Mouse (Mus musculus) myocyte (in vitro differentiated cells): ENCODE results near the gene Hpn.

Experiments used
- CEBPB ChIP-seq: IDR thresholded peaks from 2 replicates; pipeline ENCODE4 v1.6.1; 2011; ENCODE audit warnings: mild to moderate bottlenecking, moderate library complexity; ENCODE audit not compliant: poor library complexity, insufficient read depth, severe bottlenecking
- E2F4 ChIP-seq: IDR thresholded peaks from one replicate; pipeline ENCODE4 v1.6.1; 2011; ENCODE audit warnings: mild to moderate bottlenecking, control low read depth, moderate library complexity; ENCODE audit not compliant: insufficient read depth
- MAX ChIP-seq: IDR thresholded peaks from one replicate; pipeline ENCODE4 v1.6.1; 2011; ENCODE audit warnings: low read depth, mild to moderate bottlenecking, control low read depth
- MYOD1 ChIP-seq, 3 experiments: IDR thresholded peaks; one replicate each; pipeline ENCODE4 v1.6.1; 2011; ENCODE audit warnings: control low read depth in 2 of 3, low read depth in 2 of 3, mild to moderate bottlenecking in 2 of 3, moderate library complexity in 1 of 3; ENCODE audit not compliant: insufficient read length in 2 of 3, control insufficient read depth in 1 of 3
- POLR2A ChIP-seq: IDR thresholded peaks from one replicate; pipeline ENCODE4 v1.6.1; 2011; ENCODE audit warnings: low read depth, mild to moderate bottlenecking, control low read depth, moderate library complexity; ENCODE audit not compliant: insufficient read length
- SRF ChIP-seq: IDR thresholded peaks from one replicate; pipeline ENCODE4 v1.6.1; 2011; ENCODE audit warnings: low read depth; ENCODE audit not compliant: control insufficient read depth, insufficient read length
- TCF3 ChIP-seq: IDR thresholded peaks from one replicate; pipeline ENCODE4 v1.6.1; 2011; ENCODE audit warnings: low read depth, control low read depth; ENCODE audit not compliant: insufficient read length
- USF1 ChIP-seq: IDR thresholded peaks from one replicate; pipeline ENCODE4 v1.6.1; 2011; ENCODE audit warnings: low read depth, mild to moderate bottlenecking, control low read depth, moderate library complexity

GRCm38 (mm10) chr7:31055354-31055824 lies 59.7 kb downstream of the Hpn start:
- TF ChIP-seq USF1 (no peak), POLR2A (no peak), E2F4 (no peak), CEBPB (no peak), SRF (no peak), MYOD1 (IDR thresholded peaks at IDR 0.05; ENCODE audit: control insufficient read depth in 1 of 3, insufficient read length in 2 of 3, low read depth in 2 of 3) (no peak), MAX (no peak), TCF3 (no peak)
